Mouse (Mus musculus): ENCODE measurements around the gene Slc30a10.

DNA sequence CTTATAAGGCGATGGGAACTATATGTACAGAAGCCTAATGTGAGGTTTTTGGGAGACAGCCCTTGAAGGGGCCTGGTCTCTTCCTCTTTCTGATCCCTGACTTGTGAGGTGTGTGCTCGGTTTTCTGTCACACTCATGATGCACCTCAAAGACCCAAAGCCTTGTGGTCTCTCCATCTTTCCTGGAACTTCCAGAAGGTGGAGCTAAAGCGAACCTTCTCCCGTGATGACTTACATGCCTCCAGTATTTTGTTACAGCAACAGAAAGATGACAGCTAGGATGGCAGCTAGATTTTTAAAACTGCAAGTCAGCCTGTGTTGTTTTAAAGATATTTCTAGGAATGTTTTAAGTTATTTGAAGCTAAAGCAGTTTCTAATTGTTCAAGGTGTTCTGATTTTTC is 25.2 kb downstream of the Slc30a10 start:
- TF ChIP-seq CTCF (IDR thresholded peaks at IDR 0.05; ENCODE audit: borderline replicate concordance, control insufficient read depth, extremely low read depth, insufficient read depth, low read length, poor library complexity) (no peak), POLR2A (IDR thresholded peaks at IDR 0.05; ENCODE audit: control insufficient read depth, extremely low read depth, insufficient read depth, low read length, poor library complexity) (no peak)

All from thymus, adult 2 months (tissue).